Mouse (Mus musculus): Measurements from ENCODE around the gene Npy.

DNA sequence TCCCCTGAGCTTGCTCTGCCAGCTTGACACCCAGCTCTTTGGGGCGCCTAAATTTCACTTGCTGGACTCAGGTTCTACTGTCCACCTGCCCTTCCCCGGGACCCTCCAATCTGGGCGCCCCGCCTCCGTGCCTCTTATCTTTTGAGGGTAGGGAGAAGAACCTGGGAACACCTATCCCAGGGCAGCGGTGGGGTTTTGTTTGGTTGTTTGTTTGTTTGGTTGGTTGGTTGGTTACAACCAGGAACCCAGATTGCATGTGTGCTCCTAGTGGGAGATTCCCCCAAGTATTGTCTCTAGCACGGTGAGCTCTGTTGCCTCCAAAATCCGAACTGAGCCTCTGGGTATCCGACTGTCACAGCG is 341 bp downstream of the Npy start:
- no peak for TF ChIP-seq EP300 (IDR thresholded peaks at IDR 0.05; ENCODE audit: low read depth)
- no peak for TF ChIP-seq CTCF (IDR thresholded peaks at IDR 0.05; ENCODE audit: low read depth)

Data from liver, embryonic 14.5 days (tissue).